Mouse (Mus musculus) heart, embryonic 13.5 days (tissue): Measurements from ENCODE around the gene Rln1. TPM values are rescaled to one million over a fixed set of nuclear protein-coding genes. Genes with fewer than 3 reads are reported as not detected.

Experiments
- ATAC-seq: fragments of 200-750 bp; cut with Nextera tagmentation; 2 replicates; pipeline ENCODE4 v1.8.0; 2017; ENCODE audit warnings: moderate TSS enrichment; ENCODE audit not compliant: insufficient number of reproducible peaks, low FRiP score, low TSS enrichment; ENCODE audit errors: extremely low read depth
- H3K27ac ChIP-seq: fragments of 300-500 bp; sonication (generic); replicated peaks from 2 replicates; pipeline ENCODE4 v1.5.1; 2015; ENCODE audit warnings: moderate library complexity, mild to moderate bottlenecking, inconsistent platforms
- H3K27me3 ChIP-seq: fragments of 300-500 bp; sonication (generic); replicated peaks from 2 replicates; pipeline ENCODE4 v1.6.1; 2015; ENCODE audit warnings: mild to moderate bottlenecking, inconsistent platforms
- H3K36me3 ChIP-seq: fragments of 300-500 bp; sonication (generic); 2 replicates; pipeline ENCODE4 v1.6.1; 2015; ENCODE audit warnings: mild to moderate bottlenecking, inconsistent platforms
- H3K4me1 ChIP-seq: fragments of 300-500 bp; sonication (generic); 2 replicates; pipeline ENCODE4 v1.6.1; 2015; ENCODE audit warnings: inconsistent platforms
- H3K4me2 ChIP-seq: fragments of 300-500 bp; sonication (generic); 2 replicates; pipeline ENCODE4 v1.6.1; 2015; ENCODE audit warnings: inconsistent platforms, mild to moderate bottlenecking, moderate library complexity
- H3K4me3 ChIP-seq: fragments of 300-500 bp; sonication (generic); 2 replicates; pipeline ENCODE4 v1.5.1; 2015; ENCODE audit warnings: moderate library complexity, mild to moderate bottlenecking, inconsistent platforms
- H3K9ac ChIP-seq: fragments of 300-500 bp; sonication (generic); 2 replicates; pipeline ENCODE4 v1.6.1; 2015; ENCODE audit warnings: inconsistent platforms, mild to moderate bottlenecking, moderate library complexity
- H3K9me3 ChIP-seq: fragments of 300-500 bp; sonication (generic); 2 replicates; pipeline ENCODE4 v1.6.1; 2016; ENCODE audit warnings: inconsistent platforms
- WGBS: fragments of 180-500 bp; shearing (Covaris S2); methylation state at CpG from one replicate; pipeline ENCODE4 v1.1.7; 2015; ENCODE audit warnings: mixed read lengths; 5-methylcytosine and 5-hydroxymethylcytosine counted together
- polyA plus RNA-seq: library from polyadenylated mRNA; unstranded; fragments of >200 nt; fragmentation: Nextera tagmentation; extraction: Ambion mirVana; gene quantifications from 2 replicates; pipeline ENCODE4 v1.2.1, GENCODE M21; 2015

The Rln1 gene
- polyA plus RNA-seq, 1 experiment from 2014 or later = 0.33 TPM

DNA sequence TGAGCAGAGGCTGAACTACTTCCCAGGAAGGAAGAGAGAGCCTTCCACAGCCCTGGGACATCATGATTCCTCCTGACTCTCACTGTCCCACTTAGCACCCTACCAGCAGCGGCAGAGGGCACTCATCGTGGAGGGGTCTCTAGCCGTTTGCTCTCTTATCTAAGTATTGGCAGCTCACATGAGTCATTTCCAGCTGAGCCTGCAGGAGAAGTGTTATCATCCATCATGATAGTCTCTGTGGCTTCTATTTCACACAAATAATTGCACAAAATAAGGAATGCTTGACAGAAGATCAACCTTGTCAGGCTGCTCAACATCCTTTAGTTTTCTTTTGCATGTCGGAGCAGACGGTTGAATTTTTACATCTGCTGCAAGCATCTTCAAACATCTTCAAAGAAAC, 25.8 kb upstream of the Rln1 start:
- Histone ChIP-seq H3K9ac (0 out of 2 replicates have a peak overlapping the region, but pooled peaks have one; percentile 83), H3K27ac (no peak overlapping the region), H3K4me2 (no peak overlapping the region), H3K27me3 (no peaks in the 10 kb centered on the region), H3K36me3 (peaks cover 17% of the 10 kb centered on the region), H3K9me3 (no peaks in the 10 kb centered on the region), H3K4me1 (peaks cover 22% of the 10 kb centered on the region), H3K4me3 (no peak overlapping the region)
- no peak for ATAC-seq
- WGBS = 41% methylated on average over 5 of the region's 5 CpGs

DNA sequence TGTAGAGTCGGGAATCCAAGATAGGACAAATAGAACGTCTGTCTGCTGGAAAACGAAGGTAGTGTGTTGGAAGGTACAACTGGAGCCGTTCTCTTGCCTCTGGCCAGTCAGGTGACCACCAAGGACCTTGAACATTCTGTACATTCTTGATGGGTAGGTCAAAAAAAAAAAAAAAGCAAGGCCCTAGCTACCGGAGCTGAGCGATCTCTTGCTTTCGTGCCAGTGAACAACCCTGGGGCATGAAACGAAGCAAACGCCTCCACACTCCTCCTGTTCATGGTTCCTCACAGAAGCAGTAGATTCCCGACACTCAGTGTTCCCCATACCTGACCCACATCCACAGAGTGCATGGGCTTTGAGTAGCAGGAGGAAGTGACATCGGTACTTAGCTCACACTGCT, 21.8 kb upstream of the Rln1 start:
- H3K4me1 ChIP-seq = peaks cover 15% of the 10 kb centered on the region
- H3K9me3 ChIP-seq = no peaks in the 10 kb centered on the region
- H3K36me3 ChIP-seq = peaks cover 17% of the 10 kb centered on the region
- WGBS = 80% methylated on average over 11 of the region's 11 CpGs
- H3K27me3 ChIP-seq = no peaks in the 10 kb centered on the region
- no peak overlapping the region for H3K4me2 ChIP-seq
- no peak for ATAC-seq
- H3K9ac ChIP-seq = no peak overlapping the region
- no peak overlapping the region for H3K27ac ChIP-seq
- H3K4me3 ChIP-seq = no peak overlapping the region

DNA sequence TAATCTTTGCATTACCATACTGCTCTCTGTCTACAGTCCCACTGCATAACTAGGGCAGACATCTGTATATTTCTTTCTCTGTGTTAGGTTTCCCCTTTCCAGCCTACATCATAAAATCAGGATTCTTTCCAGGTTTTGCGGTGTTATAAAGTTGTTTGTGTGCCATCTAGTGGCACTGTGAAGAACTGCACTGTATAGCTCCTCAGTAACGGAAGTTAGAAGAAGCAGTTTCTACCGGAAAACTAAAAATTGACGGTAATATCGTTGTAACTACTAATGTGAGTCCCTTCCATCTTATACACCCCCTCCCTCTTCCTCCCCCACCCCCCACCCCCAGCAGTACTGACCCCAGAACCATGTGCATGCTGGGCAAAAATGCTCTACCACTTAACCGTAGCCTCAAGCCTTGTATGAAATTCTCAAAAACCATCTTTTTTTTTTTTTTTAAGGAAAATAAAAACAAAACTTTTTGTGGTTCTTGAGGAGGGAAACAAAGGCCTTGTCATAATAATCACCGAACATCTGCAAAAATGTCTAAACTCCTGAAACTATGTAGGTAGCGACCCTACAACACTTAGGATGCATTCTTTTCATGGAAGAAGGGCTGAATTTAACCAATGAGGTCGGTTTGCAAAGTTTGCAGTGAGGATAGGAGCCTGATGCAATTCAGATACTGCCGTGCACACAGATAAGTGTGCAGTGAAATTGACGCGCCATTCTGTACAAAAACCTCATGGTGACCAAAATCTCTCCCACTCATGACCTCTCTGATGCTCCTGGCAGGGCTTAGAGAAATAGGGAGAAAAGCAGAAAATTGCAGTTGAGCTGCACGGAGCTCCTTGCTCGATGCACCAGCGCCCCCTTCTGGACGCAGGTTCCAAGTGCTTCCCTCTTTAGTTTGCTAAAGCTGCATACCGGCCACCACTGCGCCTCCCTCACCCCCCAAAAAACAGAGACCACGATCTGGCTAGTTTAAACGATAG, 20.7 kb upstream of the Rln1 start:
- H3K36me3 ChIP-seq = peaks cover 18% of the 10 kb centered on the region
- H3K27me3 ChIP-seq = no peaks in the 10 kb centered on the region
- WGBS = 2% methylated on average over 20 of the region's 20 CpGs
- peaks cover 7% of the 10 kb centered on the region for H3K4me1 ChIP-seq
- H3K9me3 ChIP-seq = no peaks in the 10 kb centered on the region
- H3K4me3 ChIP-seq = peak overlapping the region; percentile 51
- H3K27ac ChIP-seq = 0 out of 2 replicates have a peak overlapping the region, but pooled peaks have one; percentile 21
- peak overlapping the region; percentile 86 for H3K4me2 ChIP-seq
- ATAC-seq = peak; percentile 25; the same call in 1 of the 2 replicates
- H3K9ac ChIP-seq = peak overlapping the region; percentile 78

DNA sequence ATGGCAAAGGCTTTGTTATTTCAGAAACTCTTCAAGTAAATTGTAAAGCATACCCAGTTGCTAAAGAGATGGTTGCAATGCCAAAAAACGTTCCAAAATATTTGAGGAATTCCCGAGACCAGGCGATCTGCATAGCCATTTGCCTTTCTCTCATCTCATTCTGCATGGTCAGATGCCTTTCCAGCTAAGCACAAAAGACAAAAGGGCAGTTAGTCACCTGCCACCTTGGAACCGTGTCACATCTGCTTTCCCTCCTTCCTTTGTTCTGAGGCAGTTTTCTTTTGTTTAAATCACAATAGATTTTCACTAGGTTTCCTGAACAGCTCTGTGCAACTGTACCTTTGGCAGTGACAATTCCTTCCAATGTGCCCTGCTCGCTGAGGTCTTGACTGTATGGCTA, 16.5 kb upstream of the Rln1 start:
- Histone ChIP-seq H3K9me3 (no peaks in the 10 kb centered on the region), H3K4me3 (no peak overlapping the region), H3K27me3 (no peaks in the 10 kb centered on the region), H3K9ac (no peak overlapping the region), H3K36me3 (peaks cover 6% of the 10 kb centered on the region; the same call in 1 of the 2 replicates), H3K27ac (no peak overlapping the region), H3K4me2 (no peak overlapping the region), H3K4me1 (peaks cover 5% of the 10 kb centered on the region)
- WGBS = 50% methylated on average over 5 of the region's 5 CpGs
- ATAC-seq = no peak

DNA sequence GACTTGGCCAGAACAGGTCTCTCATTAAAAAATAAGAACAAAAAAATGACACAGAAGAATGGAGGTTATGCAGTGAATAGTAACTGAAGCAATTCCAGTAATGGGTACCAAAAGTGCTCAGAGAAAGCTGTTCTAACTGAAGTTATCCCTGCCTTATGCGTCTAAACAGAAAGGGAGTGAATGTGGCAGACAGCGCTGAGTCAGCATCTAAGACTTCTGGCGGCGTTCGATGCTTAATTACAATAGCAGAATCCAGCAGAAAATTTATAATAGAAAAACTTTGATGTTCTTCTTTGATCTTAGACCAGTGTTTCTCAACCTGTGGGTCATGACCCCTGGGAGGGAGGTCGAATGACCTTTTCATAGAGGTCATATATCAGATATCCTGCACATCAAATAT, 11.2 kb upstream of the Rln1 start:
- Histone ChIP-seq H3K9me3 (no peaks in the 10 kb centered on the region), H3K27me3 (no peaks in the 10 kb centered on the region), H3K36me3 (peaks cover 6% of the 10 kb centered on the region; the same call in 1 of the 2 replicates), H3K27ac (no peak overlapping the region), H3K4me3 (no peak overlapping the region), H3K4me2 (no peak overlapping the region), H3K9ac (no peak overlapping the region), H3K4me1 (no peaks in the 10 kb centered on the region)
- WGBS = 87% methylated on average over 6 of the region's 6 CpGs
- no peak for ATAC-seq

DNA sequence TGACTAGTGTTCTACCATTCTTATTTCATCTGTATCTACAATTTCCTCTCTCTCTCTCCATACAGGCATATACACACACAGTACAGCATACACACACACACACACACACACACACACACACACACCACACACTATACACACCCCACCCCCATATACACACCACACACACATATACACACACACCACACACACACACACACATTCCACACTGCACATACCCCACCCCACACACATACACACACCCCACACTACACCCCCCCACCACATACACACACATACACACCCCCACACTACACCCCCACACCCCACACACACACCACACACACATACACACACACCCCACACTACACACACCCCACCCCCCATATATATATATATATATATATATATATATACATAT, 10.4 kb upstream of the Rln1 start:
- H3K36me3 ChIP-seq = peaks cover 2% of the 10 kb centered on the region; the same call in 1 of the 2 replicates
- ATAC-seq = no peak

DNA sequence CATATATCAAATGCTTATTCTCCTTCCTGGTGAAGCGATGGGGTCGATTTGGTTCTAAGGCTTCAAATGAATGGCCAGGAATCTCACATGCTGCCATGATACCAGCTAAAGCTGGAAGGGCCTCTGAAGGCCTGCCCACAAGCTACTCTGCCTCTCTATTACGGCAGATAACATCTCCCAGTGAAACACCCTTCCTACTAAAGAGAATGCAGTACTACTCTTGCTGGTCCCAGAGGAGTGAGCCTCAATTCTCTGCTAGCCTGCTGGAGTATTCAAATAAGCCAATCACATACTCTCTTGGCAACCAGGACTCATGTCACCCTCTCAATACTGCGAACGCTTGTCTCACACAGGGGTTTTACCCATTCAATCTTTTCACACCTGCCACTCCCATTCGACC, 7.8 kb upstream of the Rln1 start:
- Histone ChIP-seq H3K4me2 (no peak overlapping the region), H3K9me3 (no peaks in the 10 kb centered on the region), H3K27ac (no peak overlapping the region), H3K4me3 (no peak overlapping the region), H3K27me3 (no peaks in the 10 kb centered on the region), H3K4me1 (no peaks in the 10 kb centered on the region), H3K36me3 (no peaks in the 10 kb centered on the region), H3K9ac (no peak overlapping the region)
- 68% methylated on average over 6 of the region's 6 CpGs for WGBS
- ATAC-seq = no peak

More for the DNA sequence above, 10.4 kb upstream of the Rln1 start:
- H3K9ac ChIP-seq = no peak overlapping the region
- no peak overlapping the region for H3K4me2 ChIP-seq
- no peaks in the 10 kb centered on the region for H3K27me3 ChIP-seq
- no peaks in the 10 kb centered on the region for H3K4me1 ChIP-seq
- H3K9me3 ChIP-seq = no peaks in the 10 kb centered on the region
- H3K27ac ChIP-seq = no peak overlapping the region
- H3K4me3 ChIP-seq = no peak overlapping the region

DNA sequence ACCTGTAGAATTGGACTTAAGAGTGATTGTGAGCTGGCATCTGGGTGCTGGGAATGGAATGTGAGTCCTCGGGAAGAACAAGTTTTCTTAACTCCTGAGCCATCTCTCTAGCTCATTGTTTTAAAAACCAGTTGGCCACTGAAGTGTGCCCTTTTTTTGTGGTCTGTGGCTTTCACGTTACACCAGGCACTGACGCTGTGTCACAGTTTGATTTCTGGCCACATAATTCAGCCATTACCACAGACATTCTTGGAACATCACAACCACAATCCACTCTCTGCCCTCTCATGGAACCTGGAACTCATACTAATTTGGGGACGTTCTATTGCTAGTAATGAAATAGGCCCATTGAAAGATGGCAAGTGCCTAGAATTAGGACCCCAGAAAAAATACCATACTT, 6.6 kb upstream of the Rln1 start:
- H3K9me3 ChIP-seq = no peaks in the 10 kb centered on the region
- no peak overlapping the region for H3K4me3 ChIP-seq
- no peaks in the 10 kb centered on the region for H3K4me1 ChIP-seq
- H3K27ac ChIP-seq = no peak overlapping the region
- H3K9ac ChIP-seq = no peak overlapping the region
- H3K36me3 ChIP-seq = no peaks in the 10 kb centered on the region
- 76% methylated on average over 4 of the region's 4 CpGs for WGBS
- no peak for ATAC-seq
- no peaks in the 10 kb centered on the region for H3K27me3 ChIP-seq
- no peak overlapping the region for H3K4me2 ChIP-seq

DNA sequence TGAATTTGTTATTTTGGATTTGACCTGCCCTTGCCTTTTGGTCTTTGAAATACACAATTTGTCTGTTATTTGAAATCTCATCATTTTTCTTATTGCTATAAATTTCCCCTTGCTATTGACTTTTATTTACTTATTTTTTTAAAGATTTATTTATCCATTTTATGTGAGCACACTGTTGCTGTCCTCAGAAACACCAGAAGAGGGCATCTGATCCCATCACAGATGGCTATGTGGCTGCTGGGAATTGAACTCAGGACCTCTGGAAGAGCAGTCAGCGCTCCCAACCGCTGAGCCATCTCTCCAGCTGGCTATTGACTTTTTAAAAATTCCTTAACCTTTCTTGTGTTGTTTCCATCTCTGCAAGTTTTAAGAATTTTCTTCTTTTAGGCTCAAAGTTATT, 2.2 kb upstream of the Rln1 start:
- H3K4me1 ChIP-seq = 0 out of 2 replicates have a peak, but pooled peaks cover 9% of the 10 kb centered on the region
- H3K27me3 ChIP-seq = peaks cover 24% of the 10 kb centered on the region
- no peak for ATAC-seq
- H3K4me2 ChIP-seq = no peak overlapping the region
- WGBS = 89% methylated on average over 2 of the region's 2 CpGs
- H3K9me3 ChIP-seq = no peaks in the 10 kb centered on the region
- H3K9ac ChIP-seq = no peak overlapping the region
- no peak overlapping the region for H3K27ac ChIP-seq
- H3K36me3 ChIP-seq = no peaks in the 10 kb centered on the region
- no peak overlapping the region for H3K4me3 ChIP-seq

DNA sequence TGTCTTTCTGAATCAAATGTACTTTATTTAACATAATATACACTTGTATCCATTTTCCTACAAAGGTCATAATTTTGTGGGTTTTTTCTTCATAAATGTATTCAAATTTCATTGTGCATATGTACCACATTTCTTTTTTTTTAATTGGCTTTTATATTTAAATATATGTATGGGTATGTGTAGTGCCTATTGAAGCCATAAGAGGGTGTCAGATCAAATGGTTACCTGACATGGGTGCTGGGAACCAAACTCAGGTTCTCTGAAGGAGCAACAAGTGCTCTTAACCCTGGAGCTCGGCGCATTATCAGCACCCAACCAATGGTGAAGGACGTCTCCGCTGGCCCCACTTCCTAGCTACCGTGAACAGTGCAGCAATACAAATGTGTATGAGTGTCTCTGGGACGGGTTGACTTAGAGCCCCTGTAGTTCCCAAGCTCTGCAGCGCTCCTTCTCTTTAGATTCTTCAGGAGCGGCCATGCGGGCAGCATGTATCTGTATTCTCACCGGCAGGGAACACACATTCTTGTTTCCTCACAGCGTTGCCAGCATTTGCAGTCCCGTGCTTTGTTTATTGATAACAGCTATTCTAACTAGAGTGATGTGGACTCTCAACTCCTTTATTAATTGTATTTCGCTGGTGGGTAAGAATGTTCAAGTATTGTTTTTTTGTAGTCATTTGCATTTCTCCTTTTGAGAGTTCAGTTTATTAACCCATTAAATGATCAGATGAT, 7.5 kb downstream of the Rln1 start:
- Histone ChIP-seq H3K4me2 (no peak overlapping the region), H3K9ac (no peak overlapping the region), H3K36me3 (no peaks in the 10 kb centered on the region), H3K4me3 (no peak overlapping the region), H3K27ac (no peak overlapping the region), H3K4me1 (peaks cover 9% of the 10 kb centered on the region), H3K27me3 (peaks cover 4% of the 10 kb centered on the region; the same call in 1 of the 2 replicates), H3K9me3 (no peaks in the 10 kb centered on the region)
- WGBS = 74% methylated on average over 13 of the region's 13 CpGs
- no peak for ATAC-seq

DNA sequence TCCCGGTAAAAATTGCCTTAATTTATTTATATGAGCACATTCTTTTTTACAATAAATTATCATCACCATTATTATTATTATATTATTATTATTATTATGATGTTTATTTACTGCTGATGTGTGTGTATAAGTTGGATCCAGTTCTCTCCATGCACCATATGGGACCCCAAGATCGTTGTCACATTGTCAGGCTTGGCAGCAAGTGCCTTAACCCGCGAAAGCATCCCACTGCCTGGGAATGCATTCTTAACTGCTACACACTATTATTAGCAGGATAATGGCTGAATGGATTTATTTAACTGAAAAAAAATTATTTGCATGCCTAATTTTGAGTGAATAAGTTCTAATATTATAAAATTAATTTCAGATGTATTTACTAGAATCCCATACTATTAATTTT, 8.1 kb downstream of the Rln1 start:
- no peak overlapping the region for H3K4me3 ChIP-seq
- ATAC-seq = no peak
- H3K4me1 ChIP-seq = peaks cover 9% of the 10 kb centered on the region
- WGBS = 89% methylated on average over 4 of the region's 4 CpGs
- peaks cover 4% of the 10 kb centered on the region; the same call in 1 of the 2 replicates for H3K27me3 ChIP-seq
- H3K27ac ChIP-seq = no peak overlapping the region
- H3K9me3 ChIP-seq = no peaks in the 10 kb centered on the region
- no peak overlapping the region for H3K4me2 ChIP-seq
- no peaks in the 10 kb centered on the region for H3K36me3 ChIP-seq
- H3K9ac ChIP-seq = no peak overlapping the region
